Mouse (Mus musculus): ENCODE results near the gene Gnrhr.

Gene Gnrhr

DNA sequence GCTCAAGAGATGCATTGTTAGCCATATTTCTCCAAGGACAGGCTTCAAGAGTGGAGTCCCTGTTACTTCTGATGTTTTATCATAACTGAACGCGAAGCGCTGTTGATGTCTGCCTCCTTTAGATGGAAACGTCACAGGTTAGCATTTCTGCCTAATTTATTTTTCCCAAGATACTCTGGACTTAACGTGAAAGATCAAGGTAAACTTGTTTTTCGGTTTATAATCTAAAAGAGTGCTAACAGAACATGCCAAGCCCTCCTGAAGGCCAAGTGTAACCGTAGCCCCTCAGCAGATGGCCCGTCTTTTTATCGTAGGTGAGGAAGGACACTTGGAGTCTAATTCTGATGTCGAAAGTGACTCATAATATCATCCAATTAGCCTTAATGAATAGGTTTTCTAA, at the start of gene Gnrhr:
Gnrhr (minus strand) TSS at position 101 of the 400 bp plus-strand sequence.
- no peak for DNase-seq (ENCODE audit: low spot score in 2 of 2)

DNA sequence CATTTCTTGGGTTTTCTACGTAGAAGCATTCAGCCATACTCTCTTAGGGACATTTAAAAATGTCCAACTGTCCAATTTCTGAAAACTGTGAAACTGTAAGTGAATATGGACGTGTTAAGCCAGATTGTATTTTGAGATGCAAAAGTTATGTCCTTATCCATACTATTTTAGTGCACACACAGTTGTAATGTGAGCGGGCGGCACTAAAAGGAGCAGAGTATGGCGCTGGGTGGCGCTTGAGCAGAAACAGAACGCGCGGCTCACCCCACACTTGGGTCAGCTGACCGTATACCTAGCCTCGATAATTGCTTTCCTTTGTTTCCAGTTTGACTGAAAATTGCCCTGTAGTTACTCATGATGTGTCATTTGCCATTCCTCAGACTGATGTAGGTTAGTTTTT, 48.9 kb upstream of the Gnrhr start:
- no peak for DNase-seq (ENCODE audit: low spot score in 2 of 2)

DNA sequence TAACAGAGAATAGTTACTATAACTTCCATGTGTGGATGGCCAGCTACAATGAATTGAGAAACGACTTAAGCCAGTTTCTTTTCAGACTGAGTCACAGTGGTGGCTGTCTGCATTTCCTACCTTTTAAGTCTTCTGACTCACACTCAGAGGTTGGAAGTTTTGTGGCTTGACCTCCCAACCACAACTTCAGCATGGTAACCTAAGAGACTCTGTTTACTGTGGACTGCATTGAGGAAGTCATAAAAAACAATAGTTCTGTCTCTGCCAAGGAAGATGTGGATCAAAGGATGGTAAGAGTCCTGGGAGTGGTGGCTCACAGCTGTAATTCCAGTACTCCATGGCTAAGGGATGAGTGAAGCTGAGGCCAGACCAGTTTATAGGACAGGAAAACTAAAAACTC, 47.2 kb upstream of the Gnrhr start:
- DNase-seq (ENCODE audit: low spot score in 2 of 2): no peak

- no peak for DNase-seq (ENCODE audit: low spot score in 2 of 2)
Measured at GRCm38 (mm10) chr5:86244275-86244674, 46.6 kb upstream of the Gnrhr start.

DNA sequence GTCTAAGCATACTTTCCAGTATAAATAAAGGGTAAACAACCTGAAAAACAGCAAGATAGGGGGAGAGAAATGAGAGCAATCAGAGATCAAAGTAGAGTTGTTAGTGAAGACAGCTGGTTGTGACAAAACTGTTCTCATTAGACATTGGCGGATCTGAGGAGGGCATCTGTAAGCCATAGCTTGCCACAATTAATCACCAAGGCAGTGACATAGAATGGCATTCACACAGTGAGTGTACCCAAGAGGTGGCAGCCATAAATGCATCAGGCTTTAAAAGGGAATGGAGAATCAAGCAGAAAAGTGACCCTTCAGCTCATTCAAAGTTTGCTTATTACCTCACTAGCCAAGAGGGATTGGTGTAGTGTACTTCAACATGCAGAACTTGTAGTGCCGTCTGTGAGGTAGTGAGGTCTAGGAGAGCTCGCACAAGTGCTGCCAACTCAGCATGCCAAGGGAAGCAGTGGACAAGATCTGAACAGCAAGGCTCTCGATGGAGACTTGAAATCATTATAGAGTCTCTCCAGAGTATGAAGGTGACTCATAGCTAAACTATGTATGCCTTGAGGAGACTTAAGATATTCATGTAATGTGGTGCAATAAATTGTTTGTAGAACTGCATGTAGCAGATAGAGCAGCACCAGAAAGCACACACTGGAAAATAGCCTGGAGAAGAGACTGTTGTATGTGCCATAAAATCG, 29.6 kb upstream of the Gnrhr start:
- no peak for DNase-seq (ENCODE audit: low spot score in 2 of 2)

GRCm38 (mm10) chr5:86191356-86191755, 6.3 kb downstream of the Gnrhr start:
- DNase-seq (ENCODE audit: low spot score in 2 of 2): peak in 1 of 2 experiments; percentile 4

- DNase-seq (ENCODE audit: low spot score in 2 of 2): peak in 1 of 2 experiments; percentile 26
Measured at GRCm38 (mm10) chr5:86190770-86191169, 6.9 kb downstream of the Gnrhr start.

DNA sequence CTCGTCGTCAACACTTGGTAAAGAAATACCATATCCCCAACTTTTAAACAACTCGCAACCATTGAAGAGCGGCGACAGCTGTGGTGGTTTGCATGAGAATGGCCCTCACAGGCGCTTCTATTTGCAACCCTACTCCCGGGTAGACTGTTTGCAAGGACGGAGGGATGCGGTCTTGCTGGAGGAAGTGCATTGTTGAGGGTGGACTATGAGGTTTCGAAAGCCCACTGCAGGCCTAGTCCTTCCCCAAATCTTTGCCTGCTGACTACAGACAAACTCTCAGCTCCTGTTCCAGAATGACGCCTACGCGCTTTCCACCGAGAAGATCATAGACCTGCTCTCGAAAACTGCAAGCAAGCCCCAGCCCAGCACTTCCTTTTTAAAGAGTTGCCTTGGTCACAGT, 7.4 kb downstream of the Gnrhr start:
- DNase-seq (ENCODE audit: low spot score in 2 of 2): no peak

DNA sequence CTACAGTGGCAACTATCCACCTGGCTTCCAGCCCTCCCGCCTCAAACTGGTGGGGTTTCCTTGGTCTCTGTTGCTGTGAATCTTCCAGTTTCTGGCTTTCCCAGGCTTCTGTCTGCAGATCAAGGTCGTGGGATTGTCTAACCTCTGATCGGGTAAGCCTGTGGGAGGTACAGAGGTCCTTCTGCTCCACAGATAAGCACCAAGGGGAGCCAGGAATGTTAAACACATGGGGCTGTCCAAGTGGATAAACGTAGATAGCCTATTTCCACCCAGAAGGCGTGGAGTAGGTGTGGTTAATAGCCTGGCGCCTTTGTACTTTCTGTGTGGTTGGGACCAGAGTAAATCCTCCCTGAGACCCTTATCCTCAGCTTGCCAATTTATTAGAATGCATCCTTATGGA, 10.3 kb downstream of the Gnrhr start:
- no peak for DNase-seq (ENCODE audit: low spot score in 2 of 2)

DNA sequence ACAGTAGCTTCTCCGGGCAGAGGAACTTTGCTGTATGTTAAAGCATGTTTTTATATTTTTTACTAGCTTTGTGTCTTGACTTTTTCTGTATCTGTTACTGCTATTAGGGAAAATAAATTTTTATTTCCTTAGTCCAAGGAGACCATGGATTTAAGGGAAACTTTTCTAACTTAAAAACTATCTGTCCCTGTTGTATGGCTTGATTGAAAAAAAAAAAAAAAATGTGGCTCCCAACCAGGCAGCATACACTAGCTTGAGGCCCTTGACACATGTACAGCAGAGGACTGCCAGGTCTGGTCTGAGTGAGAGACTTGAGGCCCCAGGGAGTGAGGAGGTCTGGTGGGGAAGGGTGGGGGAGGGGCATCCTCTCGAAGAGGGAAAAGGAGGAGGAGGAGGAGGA, 23.9 kb downstream of the Gnrhr start:
- DNase-seq (ENCODE audit: low spot score in 2 of 2): no peak

DNA sequence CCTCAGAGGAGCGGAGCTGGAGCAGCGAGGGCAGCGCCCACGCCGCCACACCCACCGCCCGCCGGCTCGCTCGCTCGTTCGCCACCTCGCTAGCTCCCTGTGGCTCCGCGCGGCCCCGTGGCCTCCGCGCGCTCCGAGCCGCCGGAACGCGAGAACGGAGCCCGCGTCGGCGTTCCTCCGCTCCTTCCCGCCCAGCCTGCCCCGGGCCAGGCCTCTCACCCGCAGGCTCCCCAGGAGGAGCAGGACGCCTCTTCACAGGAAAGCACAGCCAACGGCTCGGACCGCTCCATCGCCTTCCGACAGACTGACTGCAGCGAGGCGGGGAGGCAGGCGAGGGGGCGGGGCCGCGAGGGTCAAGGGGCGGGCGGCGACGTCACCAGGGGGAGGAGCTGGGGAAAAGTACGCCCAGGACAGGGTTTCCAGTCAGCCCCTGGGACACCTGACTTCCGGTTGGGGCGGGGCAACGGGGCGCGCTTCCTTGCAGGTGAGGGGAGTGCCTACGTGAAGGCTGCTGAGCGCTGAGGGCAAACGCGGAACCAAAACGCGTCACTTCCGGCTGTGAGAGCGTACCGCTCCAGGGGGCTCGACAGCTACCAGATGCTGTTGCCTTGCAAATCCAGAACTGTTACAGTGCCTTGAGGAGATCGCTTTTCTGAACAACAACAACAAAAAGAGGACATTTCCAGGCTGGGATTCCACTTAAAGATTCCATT, 25.1 kb downstream of the Gnrhr start, which contains the start of gene Uba6:
Uba6 (minus strand) TSS at position 355 of the 713 bp plus-strand sequence.
- DNase-seq (ENCODE audit: low spot score in 2 of 2): peak; percentile 100

GRCm38 (mm10) chr5:86172088-86172448, 25.6 kb downstream of the Gnrhr start:
- DNase-seq (ENCODE audit: low spot score in 2 of 2): peak in 1 of 2 experiments; percentile 2

All from natural killer cell, adult 2 months (primary cell).